Mouse (Mus musculus) adrenal gland, adult (tissue): ENCODE data around the gene Mms19.

Experiments used
- DNase-seq, 2 experiments: peaks; one replicate each; pipeline ENCODE4 v3.0.0; 2022 to 2023; ENCODE audit warnings: low spot score in 1 of 2; ENCODE audit not compliant: inconsistent age in 2 of 2

Gene Mms19

DNA sequence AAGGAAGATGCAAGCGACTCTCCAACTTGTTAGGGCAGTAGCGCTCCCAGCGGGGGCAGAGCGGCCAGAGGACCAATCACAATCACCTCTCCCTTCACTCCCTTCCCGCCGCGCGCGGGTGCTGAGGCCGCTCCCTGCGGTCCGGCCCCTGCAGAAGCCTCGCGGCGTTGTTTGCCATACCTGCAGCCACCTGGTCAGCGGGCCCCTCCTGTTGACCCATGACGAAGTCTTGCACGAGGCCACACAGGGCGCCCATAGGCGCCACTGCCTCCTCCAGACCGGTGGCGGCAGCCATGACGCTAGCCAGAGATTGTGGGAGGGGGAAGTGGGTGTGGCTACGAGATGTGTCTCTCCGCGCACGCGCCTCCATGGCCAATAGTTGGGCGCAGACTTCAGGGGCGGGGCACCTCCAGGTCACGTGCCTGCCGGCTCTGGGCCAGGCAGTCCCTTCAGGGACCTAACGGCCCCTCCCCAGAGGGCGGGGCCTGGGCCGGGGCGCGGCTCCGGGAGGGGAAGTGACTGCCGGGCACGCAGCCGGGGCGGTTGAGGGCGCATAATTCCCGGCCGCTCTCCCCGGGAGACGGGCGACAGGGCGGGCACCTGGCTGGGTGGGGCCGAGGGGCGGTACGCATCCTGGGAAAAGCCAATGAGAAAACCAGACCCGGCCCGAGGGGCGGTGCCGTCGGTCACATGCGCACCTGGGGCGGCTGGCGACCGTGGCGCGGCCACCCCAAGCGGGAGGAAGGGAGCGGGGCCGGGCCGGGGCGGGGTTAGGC is at the start of gene Mms19:
Mms19 (minus strand) TSS at position 339 of the 776 bp plus-strand sequence.
- DNase-seq, result peak; percentile 100

DNA sequence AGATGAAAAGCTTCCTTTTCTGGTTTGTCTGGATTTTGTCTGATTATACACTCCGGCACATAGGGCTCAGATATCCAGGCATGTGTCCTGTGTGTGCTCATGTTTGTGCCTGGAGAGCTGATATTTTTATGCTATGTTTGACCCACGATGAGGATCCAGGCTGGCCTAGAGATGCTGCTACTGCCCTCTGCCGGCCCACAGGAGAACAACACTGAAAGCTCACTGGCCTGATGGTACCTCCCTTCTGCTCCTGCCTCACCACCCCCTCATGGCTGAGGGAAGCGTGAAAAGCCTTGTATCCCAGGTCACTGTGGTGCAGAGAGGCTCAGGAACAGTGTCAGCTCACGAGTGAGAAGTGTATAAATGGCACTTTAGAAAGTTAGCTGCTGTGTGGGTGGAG is 45.2 kb upstream of the Mms19 start:
- DNase-seq, result peak; percentile 84 to 94

DNA sequence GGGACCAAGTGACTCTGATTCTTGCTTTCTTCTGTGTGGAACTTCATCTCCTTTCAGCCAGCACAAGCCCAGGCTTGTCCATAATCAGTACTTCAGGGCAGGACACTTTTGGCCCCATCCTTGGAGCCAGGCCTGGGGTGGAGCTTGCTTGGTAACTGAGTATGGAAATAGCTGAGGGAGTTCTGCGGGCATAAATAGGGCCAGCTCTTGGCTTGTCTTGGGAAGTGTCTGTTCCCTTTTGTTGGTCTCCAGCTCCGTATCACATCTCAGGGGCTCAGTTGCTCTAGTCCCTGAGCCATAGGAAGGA is 41.5 kb upstream of the Mms19 start:
- DNase-seq, result peak in 1 of 2 experiments; percentile 51

DNA sequence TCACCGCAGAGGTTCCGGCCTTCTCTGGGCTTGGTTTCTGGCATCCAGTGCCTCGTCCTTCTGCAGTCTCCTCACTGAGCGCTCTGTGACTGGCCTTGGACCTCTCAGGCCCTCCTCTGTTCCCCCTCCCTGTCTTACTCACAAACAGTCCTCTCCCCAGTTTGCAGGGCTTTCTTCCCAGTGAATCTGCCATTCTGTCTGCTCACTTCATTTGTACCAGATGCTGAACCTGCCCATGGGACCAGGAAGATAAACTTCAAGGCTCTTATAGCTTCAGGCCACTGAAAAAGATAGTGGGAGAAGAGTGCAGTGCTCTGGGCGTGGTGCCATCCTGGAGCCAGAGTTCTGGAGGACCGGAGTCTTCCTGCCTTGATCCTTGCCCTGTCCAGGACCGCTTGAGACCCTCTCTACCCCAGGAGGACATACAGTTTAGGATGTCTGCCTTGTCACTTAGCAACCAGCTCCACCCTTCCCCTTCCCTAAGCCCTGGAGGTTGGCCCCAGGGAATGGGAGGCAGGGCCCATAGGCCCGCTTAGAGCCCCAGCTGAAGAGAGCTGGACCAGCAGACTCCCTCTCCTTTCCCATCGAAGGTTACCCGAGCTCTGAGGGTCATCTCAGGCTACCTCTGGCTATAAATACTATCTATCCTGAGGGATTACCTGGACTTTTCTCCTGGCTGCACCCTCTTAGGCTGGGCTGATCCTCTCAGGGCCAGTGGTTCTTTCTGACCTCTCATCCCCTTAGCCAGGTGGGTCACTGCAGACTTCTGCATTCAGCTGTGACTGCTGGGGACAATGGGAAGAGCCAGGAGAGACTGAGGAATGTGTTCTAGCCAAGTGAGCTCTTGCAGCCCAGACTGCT is 41.0 kb upstream of the Mms19 start:
- DNase-seq, result peak; percentile 78 to 87

DNA sequence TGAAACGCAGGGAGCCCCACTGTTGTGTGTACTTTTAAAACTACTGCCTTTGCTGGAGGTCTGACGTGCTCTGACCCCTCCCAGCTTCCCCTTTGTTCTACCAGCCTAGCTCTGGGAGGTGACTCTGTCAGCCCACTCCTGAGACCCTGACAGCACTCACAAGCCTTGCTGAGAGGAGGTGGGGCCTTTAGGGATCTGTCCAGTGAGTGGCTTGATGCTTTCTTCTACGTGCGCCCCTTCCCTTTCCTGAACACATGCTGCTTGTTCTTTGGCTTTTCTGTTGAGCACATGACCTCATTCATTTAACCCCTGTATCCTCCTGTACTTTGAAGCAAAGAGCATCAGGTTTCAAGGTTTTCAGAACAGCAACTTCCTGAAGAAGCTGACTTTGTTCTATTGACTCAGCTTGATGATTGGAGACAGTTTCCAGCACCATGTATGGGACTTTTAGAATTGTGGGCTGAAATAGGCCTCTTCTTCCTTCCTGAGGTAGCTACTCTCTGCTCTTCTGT is 38.1 kb upstream of the Mms19 start:
- DNase-seq, result peak in 1 of 2 experiments; percentile 31

- DNase-seq, result peak; percentile 87 to 92
Measured at GRCm38 (mm10) chr19:42017399-42018247, 36.7 kb upstream of the Mms19 start.

DNA sequence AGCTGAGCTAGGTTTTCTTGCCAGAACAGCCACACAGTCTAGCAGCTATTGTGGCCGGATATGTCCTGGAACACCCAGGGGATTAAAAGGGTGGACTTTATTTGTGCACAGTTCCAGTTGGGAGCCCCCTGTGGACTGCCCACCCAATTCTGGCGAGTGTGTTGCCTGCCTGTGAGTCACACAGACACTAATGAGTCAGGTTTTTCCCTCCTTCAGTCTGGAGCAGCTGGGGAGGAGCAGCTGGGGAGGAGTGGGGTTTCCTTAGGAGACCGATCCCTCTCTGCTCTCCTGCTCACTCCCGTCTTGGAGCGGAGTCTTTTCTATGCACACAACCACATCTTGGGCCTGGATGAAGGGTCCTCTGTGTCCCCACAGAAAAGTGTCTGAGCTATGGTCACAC is 35.9 kb upstream of the Mms19 start:
- DNase-seq, result peak; percentile 51 to 73

- peak in 1 of 2 experiments; percentile 40 for DNase-seq
Measured at GRCm38 (mm10) chr19:42016251-42016650, 35.3 kb upstream of the Mms19 start.

DNA sequence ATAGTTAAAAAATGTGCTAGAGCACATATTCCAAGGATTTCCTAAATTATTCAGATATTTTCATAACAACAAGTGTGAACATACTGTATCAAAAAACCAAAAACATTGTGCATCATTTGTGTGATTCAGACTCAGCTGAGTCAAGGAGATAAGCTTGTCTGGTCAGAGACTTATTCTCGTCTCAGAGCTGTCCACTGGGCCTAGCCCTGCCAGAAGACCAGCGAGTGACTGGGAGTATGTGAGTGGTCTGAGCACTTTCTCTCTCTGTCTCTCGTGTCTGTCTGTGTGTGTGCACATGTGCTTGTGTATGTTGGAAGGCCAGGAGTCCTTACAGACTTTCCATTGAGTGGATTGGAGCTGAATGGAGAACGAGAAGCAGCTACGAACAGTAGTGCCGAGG is 34.0 kb upstream of the Mms19 start:
- DNase-seq, result peak in 1 of 2 experiments; percentile 58

GRCm38 (mm10) chr19:42014231-42014825 is 33.4 kb upstream of the Mms19 start:
- peak in 1 of 2 experiments; percentile 51 for DNase-seq

- DNase-seq, result peak in 1 of 2 experiments; percentile 49
Measured at GRCm38 (mm10) chr19:42011123-42011522, 30.2 kb upstream of the Mms19 start.

- peak; percentile 77 to 85 for DNase-seq
Measured at GRCm38 (mm10) chr19:42010436-42010835, 29.5 kb upstream of the Mms19 start.

DNA sequence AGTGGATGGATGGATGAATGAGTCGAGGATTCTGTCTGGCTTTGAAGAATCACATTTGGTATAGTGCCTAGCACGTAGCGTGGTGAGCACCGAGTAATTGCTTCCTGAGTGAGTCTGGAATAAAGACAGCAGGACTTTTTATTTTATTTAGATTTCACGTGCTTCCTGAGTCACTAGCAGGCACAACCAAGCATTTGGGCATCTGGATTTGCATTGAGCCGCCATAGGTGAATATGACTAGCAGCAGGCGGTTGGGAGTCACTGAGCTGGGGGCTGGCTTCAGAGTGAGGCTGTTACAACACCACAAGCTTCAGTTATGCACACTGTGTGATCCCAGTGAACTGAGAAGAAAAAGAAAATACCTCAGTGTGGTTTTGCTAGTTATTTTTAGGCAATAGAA is 28.1 kb upstream of the Mms19 start:
- no peak for DNase-seq

DNA sequence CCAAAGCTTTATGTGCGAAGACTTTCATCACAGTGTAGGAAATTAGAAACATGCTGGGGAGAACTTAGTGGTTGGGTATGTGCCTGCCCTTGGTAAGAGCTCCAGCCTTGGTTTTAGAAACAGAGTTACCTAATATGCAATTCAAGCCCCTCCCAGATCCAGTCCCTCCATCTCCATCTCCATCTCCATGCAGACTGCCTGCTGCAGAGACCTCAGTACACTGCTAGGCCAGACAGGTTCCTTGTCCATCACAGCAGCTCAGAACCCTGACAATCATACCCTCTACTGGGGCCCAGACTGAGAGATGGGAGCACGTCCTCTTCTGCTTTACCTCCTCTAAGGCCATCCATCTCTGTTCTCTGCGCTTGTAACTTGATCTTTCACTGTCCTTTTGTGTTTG is 27.6 kb upstream of the Mms19 start:
- DNase-seq, result peak; percentile 61 to 76

DNA sequence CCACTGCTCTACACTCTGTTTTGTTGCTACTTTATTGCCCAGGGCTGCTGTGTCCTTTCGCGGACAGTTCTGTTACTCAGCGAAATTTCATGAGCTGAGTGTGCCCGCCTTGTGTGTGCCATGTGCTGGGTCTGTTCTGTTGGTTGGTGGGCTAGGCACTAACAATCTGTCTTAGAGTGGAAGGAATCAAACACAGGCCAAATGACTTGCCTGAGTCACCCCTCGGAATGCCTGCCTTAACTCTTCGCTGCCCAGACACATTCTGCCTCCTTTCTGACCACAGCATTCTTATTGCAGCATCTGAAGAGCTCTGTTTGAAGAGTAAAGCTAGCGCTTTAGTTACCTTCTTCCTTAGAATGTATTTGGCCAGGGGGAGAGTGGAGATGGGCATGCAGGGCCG is 25.6 kb upstream of the Mms19 start:
- DNase-seq, result peak in 1 of 2 experiments; percentile 25

- DNase-seq, result peak in 1 of 2 experiments; percentile 45
Measured at GRCm38 (mm10) chr19:42005616-42006015, 24.7 kb upstream of the Mms19 start.

DNA sequence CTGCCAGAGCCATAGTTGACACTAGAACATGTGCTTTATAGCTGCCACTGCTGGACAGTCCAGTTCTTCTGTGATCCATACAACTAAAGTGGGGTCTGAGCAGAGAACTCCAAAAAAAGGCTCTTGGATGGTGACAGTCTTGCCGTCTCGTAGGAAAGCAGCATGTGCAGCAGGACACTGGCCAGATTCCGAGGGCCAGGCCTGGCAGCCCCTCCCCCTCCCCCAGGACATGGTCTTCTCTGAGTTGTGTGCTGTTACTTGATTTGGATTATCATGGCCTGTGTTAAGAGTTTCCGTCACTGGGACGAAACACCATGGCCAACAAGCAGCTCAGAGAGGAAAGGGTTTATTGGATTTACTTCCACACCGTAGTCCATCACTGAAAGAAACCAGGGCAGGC is 23.3 kb upstream of the Mms19 start:
- peak in 1 of 2 experiments; percentile 44 for DNase-seq

DNA sequence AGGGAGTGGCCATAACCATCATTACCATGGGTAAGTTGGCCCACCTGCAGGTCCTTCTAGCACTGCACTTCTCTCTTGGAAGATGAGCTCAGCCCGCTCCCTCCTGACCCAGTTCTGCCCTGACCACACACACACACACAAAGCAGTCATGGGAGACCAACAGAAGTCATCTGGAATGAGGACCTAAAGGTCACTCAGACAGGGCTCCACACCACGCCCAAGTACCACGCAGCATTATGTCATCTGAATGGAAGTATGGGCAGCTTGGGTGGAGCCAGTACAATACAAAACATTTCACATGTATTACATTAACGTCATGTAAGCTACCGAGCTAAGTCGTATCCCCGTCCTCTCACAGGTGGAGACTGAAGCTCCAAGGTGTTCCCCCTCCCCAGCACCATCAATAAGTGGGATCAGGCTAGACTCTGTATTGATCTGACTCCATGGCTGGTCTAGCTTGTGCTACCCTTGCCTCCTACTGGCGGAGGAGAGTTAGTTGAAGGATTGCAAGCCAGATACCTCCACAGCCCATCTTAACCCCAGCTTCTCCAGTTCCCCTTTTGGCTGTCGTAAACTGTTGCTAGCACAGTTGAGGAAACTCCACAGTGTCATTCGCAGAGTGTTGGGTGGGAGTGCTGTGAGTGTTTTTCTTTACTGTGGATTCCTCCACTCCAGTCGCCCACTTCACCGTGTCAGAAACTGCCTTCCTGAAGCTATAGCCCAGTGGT is 20.5 kb upstream of the Mms19 start:
- no peak for DNase-seq

DNA sequence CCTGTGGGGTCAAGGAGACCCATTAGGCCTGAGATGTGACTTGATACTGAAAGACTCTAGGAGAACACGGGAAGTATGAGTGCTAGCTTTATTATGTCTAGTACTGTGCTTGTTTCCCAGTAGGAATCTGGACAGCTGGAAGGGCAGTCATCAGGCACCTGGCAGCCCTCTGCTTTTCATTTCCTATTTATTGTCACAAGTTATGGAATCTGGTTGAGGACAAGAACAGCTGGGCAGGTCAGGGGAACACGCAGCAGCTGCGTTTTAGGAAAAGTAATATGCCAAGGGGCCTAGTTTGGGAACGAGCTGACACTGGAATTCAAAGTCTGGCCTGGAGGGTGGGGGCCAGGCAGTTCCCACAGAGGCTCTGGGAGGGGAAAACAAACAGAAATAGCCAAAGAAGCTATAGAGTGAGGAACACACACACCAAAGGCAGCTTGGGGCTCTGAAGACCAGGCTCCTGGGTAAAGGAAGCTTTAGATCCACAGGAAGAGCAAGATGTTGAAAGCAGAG is 19.5 kb upstream of the Mms19 start:
- DNase-seq, result no peak
